Mouse (Mus musculus): ENCODE results near the gene Slc12a9. TPM values are rescaled to one million over a fixed set of nuclear protein-coding genes. Genes with fewer than 3 reads are reported as not detected.
A peak's percentile ranks its signal among the peaks of the same experiment; 100 is the strongest.

Gene Slc12a9
- polyA plus RNA-seq, 1 experiment from 2014 or later: 7.9 TPM

DNA sequence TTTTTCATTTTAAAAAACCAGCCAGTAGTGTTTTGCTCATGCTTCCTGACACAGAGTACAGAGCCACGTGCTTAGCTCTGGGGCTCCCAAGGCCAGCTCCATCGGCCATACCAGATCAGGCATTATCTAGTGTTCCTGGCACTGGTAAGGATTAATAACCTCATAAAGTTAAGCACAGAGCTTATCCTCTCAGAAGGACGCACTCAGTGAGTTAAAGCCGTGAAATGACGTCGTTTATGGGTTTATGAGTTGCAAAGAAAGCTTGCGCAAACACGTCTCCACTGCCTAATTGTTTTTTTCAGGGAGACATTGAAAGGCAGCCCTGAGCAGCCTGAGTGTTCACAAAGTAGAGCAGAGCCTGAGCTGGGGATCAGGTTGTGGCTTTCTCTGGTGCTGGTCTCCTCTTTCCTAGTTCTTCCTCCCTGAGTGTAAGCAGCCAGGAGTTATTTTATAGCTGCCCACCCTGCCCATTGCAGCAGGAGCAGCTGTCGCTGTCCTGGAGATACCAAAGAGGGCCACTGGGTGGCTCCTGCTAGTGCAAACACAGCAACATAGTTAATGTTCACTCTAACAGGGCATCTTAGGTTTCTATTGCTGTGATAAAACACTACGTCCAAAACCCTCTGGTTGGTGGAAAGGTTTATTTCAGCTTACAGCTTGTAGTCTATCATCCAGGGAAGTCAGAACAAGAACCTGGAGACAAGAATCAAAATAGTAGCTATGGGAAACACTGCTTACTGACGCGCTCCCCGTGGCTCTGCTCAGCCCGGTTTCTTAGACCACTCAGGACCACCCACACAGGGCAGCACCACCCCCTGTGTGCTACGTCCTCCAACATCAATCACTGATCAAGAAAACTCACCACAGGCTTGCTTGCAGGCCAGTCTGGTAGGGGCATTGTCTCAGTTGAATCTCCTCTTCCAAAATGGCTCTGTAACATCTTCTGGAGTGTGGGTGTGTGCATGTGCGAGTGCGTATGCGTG lies 55.7 kb downstream of the Slc12a9 start:
- peak; percentile 55 for DNase-seq (ENCODE audit: low spot score)
- ATAC-seq (ENCODE audit: insufficient read depth, low FRiP score, low TSS enrichment): no peak
- 0 out of 2 replicates have a peak overlapping the region, but pooled peaks have one; percentile 4 for H3K4me2 ChIP-seq (ENCODE audit: low read depth)

DNA sequence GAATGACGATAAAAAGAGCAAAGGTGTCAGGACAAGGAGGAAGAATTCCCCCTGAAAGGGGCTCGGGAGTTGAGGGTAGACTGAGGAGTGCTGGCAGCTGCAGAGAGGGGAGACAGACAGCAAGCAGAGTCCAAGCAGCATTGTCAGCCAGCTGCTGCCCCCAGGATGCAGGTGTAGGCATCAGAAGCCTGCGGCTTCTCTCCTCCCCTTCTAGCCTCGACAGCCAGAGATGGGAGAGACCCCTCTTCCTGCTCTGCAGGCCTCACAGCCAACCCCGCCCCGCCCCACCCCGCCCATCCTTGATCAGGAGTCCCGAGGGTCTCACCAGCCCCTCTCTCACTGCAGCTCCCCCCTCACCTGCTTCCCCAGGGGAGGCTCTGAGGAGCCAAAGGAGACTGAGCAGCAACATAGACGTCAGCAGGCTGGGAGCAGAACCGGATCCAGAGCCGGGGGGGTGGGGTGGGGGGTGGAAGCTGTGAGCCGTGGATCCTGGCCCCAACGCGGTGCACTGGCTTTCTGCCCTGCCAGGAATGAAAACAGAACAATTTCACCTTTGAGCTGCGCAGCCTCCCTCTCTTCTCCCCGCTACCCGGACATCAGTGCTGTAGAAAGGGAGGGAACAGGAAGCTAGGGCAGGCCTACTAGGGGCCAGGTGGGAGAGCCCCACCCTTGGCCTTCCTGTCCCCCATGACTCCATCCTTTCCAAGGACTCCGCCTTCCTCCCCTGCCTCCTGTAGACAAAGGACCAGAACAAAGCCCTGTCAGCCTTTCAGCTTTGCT lies 65.1 kb downstream of the Slc12a9 start:
- ATAC-seq (ENCODE audit: insufficient read depth, low FRiP score, low TSS enrichment) (no peak), DNase-seq (ENCODE audit: low spot score) (no peak)
- Histone ChIP-seq H3K36me3 (ENCODE audit: control insufficient read depth, insufficient read depth, low read length) (no peaks in the 10 kb centered on the region), H3K9me3 (ENCODE audit: control insufficient read depth, low read length) (no peaks in the 10 kb centered on the region), H3K4me1 (ENCODE audit: control insufficient read depth, insufficient read depth, low read length) (peaks cover 3% of the 10 kb centered on the region; the same call in 1 of the 2 replicates), H3K4me3 (ENCODE audit: low read depth, low read length) (no peak overlapping the region), H3K27me3 (ENCODE audit: control insufficient read depth, insufficient read depth, low read length) (no peaks in the 10 kb centered on the region), H3K27ac (ENCODE audit: low read depth, low read length) (no peak overlapping the region), H3K4me2 (ENCODE audit: low read depth) (no peak overlapping the region), H3K9ac (ENCODE audit: low read length) (peak overlapping the region; percentile 32; the same call in 1 of the 2 replicates)
- WGBS: 43% methylated on average over 14 of the region's 18 CpGs

More for the DNA sequence above, 55.7 kb downstream of the Slc12a9 start:
- no peaks in the 10 kb centered on the region for H3K27me3 ChIP-seq (ENCODE audit: control insufficient read depth, insufficient read depth, low read length)
- WGBS: 34% methylated on average over 18 of the region's 18 CpGs
- H3K4me3 ChIP-seq (ENCODE audit: low read depth, low read length): no peak overlapping the region
- H3K9me3 ChIP-seq (ENCODE audit: control insufficient read depth, low read length): no peaks in the 10 kb centered on the region
- no peaks in the 10 kb centered on the region for H3K4me1 ChIP-seq (ENCODE audit: control insufficient read depth, insufficient read depth, low read length)
- H3K27ac ChIP-seq (ENCODE audit: low read depth, low read length): no peak overlapping the region
- no peaks in the 10 kb centered on the region for H3K36me3 ChIP-seq (ENCODE audit: control insufficient read depth, insufficient read depth, low read length)
- no peak overlapping the region for H3K9ac ChIP-seq (ENCODE audit: low read length)

DNA sequence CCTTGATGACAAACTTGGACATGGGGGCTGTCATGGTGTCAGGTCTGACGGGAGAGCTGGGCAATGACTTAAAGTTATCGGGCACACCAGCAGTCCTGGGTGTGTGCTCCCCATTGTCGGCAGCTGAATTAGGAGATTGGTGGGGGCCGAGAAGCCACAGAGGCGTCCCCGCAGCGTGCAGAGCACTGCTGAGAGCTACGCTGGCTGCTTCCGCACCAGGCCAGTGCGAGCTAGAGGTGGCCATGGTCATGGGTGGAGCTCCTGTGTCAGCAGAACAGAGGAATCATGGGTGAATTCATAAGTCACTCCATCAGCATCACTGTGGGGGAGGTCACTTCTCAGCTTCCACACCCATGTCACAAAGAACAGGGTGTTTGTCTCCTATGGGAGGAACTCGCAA lies 68.6 kb downstream of the Slc12a9 start:
- DNase-seq (ENCODE audit: low spot score) (no peak), ATAC-seq (ENCODE audit: insufficient read depth, low FRiP score, low TSS enrichment) (no peak)
- H3K36me3 ChIP-seq (ENCODE audit: control insufficient read depth, insufficient read depth, low read length): no peaks in the 10 kb centered on the region
- no peak overlapping the region for H3K4me3 ChIP-seq (ENCODE audit: low read depth, low read length)
- H3K27me3 ChIP-seq (ENCODE audit: control insufficient read depth, insufficient read depth, low read length): no peaks in the 10 kb centered on the region
- H3K27ac ChIP-seq (ENCODE audit: low read depth, low read length): no peak overlapping the region
- 94% methylated on average over 11 of the region's 11 CpGs for WGBS
- H3K9me3 ChIP-seq (ENCODE audit: control insufficient read depth, low read length): no peaks in the 10 kb centered on the region
- H3K9ac ChIP-seq (ENCODE audit: low read length): no peak overlapping the region
- no peak overlapping the region for H3K4me2 ChIP-seq (ENCODE audit: low read depth)
- peaks cover 3% of the 10 kb centered on the region; the same call in 1 of the 2 replicates for H3K4me1 ChIP-seq (ENCODE audit: control insufficient read depth, insufficient read depth, low read length)

Small RNAs within 50 kb of the gene (microRNA-seq; reads per million reads assigned to microRNA genes)
- 1.0 reads per million for gene Mir7036
- gene Mir8116: not detected

Other genes starting within 250 kb of the Slc12a9 start
- 4.9 and 5.6 TPM in 2 replicates for gene Trim56, start 217.4 kb downstream of the Slc12a9 start, polyA plus RNA-seq (2014; fragmentation: Nextera tagmentation; extraction: Ambion mirVana)
- not detected in 2 replicates for gene Muc3, start 184.3 kb downstream of the Slc12a9 start, polyA plus RNA-seq (2014; fragmentation: Nextera tagmentation; extraction: Ambion mirVana)
- gene Muc3a, start 121.2 kb downstream of the Slc12a9 start, polyA plus RNA-seq (2014; fragmentation: Nextera tagmentation; extraction: Ambion mirVana): 0.12 TPM in 2 replicates
- gene Ache, start 46.1 kb downstream of the Slc12a9 start, polyA plus RNA-seq (2014; fragmentation: Nextera tagmentation; extraction: Ambion mirVana): 14.5 and 14.7 TPM in 2 replicates
- 9.3 and 10.9 TPM in 2 replicates for gene Ufsp1, start 39.0 kb downstream of the Slc12a9 start, polyA plus RNA-seq (2014; fragmentation: Nextera tagmentation; extraction: Ambion mirVana)
- 151 and 166 TPM in 2 replicates for gene Srrt, start 25.9 kb downstream of the Slc12a9 start, polyA plus RNA-seq (2014; fragmentation: Nextera tagmentation; extraction: Ambion mirVana)
- gene Trip6, start 19.2 kb downstream of the Slc12a9 start, polyA plus RNA-seq (2014; fragmentation: Nextera tagmentation; extraction: Ambion mirVana): 38.1 and 40.3 TPM in 2 replicates
- 33.5 and 33.6 TPM in 2 replicates for gene Ephb4, start 16.5 kb upstream of the Slc12a9 start, polyA plus RNA-seq (2014; fragmentation: Nextera tagmentation; extraction: Ambion mirVana)
- 0.05 TPM in 1 of 2 replicates, not detected in the other for gene Zan, start 143.5 kb upstream of the Slc12a9 start, polyA plus RNA-seq (2014; fragmentation: Nextera tagmentation; extraction: Ambion mirVana)
- gene Pop7, start 168.9 kb upstream of the Slc12a9 start, polyA plus RNA-seq (2014; fragmentation: Nextera tagmentation; extraction: Ambion mirVana): 53.9 and 57.9 TPM in 2 replicates
- 9.5 and 10.6 TPM in 2 replicates for gene Gigyf1, start 185.0 kb upstream of the Slc12a9 start, polyA plus RNA-seq (2014; fragmentation: Nextera tagmentation; extraction: Ambion mirVana)
- gene Epo, start 199.6 kb upstream of the Slc12a9 start, polyA plus RNA-seq (2014; fragmentation: Nextera tagmentation; extraction: Ambion mirVana): 0.34 and 0.51 TPM in 2 replicates
- gene Gnb2, start 199.9 kb upstream of the Slc12a9 start, polyA plus RNA-seq (2014; fragmentation: Nextera tagmentation; extraction: Ambion mirVana): 449 and 479 TPM in 2 replicates
- 38.6 and 40.0 TPM in 2 replicates for gene Actl6b, start 219.9 kb upstream of the Slc12a9 start, polyA plus RNA-seq (2014; fragmentation: Nextera tagmentation; extraction: Ambion mirVana)
- gene Tfr2, start 236.2 kb upstream of the Slc12a9 start, polyA plus RNA-seq (2014; fragmentation: Nextera tagmentation; extraction: Ambion mirVana): 0.97 and 1.2 TPM in 2 replicates